Mouse (Mus musculus) lung, adult 2 months (tissue): ENCODE results near the gene Vars.

Source experiments
- CTCF ChIP-seq: fragments of 200-500 bp; IDR thresholded peaks from 2 replicates; pipeline ENCODE4 v1.5.1; 2011; ENCODE audit warnings: mild to moderate bottlenecking, low read length, control low read depth; ENCODE audit not compliant: insufficient read depth
- POLR2A ChIP-seq: fragments of 200-500 bp; IDR thresholded peaks from 2 replicates; pipeline ENCODE4 v1.6.1; 2011; ENCODE audit warnings: low read depth, mild to moderate bottlenecking, control low read depth, low read length, borderline replicate concordance; ENCODE audit errors: extremely low read depth

GRCm38 (mm10) chr17:34984218-34984617, 16.6 kb upstream of the Vars start:
- 0 out of 2 replicates have a peak, but pooled peaks have one; percentile 15 for TF ChIP-seq CTCF
- no peak for TF ChIP-seq POLR2A
